Mouse (Mus musculus): ENCODE measurements at regions not wholly inside any gene's neighbourhood (a gene's known extent, or its start where the extent isn't known, plus 50 kb on each side); places are given as distances from the start of the nearest gene placed in this dataset.

DNA sequence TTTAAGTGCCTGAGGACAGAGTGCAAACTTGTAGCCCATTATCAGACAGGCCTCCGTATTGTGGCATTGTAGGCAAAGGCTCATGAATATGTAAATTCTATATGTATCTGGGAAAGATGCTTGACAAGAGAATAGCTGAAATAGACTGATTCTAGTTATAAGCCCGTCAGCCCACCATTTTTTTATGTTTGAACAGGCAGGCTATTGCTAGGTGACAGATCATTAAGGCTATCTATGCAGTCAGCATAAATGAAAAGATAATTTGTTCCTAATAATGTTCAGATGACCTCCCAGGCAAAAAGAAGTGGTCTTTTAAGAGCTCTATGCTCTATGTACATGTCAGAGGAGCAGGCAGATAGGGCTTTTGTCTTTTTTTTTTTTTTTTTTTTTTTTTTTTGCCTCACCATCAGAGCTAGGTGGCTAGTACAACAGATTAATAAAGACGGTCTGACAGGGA lies 241.6 kb downstream of the Gm11487 start:
- no peaks in the 10 kb centered on the region for H3K27me3 ChIP-seq (ENCODE audit: control insufficient read depth, insufficient read depth, low read length)
- no peak overlapping the region for H3K9ac ChIP-seq (replicated peaks; ENCODE audit: low read length)
- 18% methylated on average over 3 of the region's 3 CpGs for WGBS
- no peak overlapping the region for H3K27ac ChIP-seq (replicated peaks; ENCODE audit: low read depth, low read length)
- H3K4me1 ChIP-seq (ENCODE audit: control insufficient read depth, insufficient read depth, low read length): no peaks in the 10 kb centered on the region
- H3K4me2 ChIP-seq (ENCODE audit: low read length): no peak overlapping the region
- H3K9me3 ChIP-seq (ENCODE audit: control insufficient read depth, low read length): no peaks in the 10 kb centered on the region
- H3K4me3 ChIP-seq (replicated peaks; ENCODE audit: low read depth, low read length): no peak overlapping the region
- ATAC-seq (ENCODE audit: low FRiP score, low TSS enrichment) (peak; percentile 63; the same call in 1 of the 2 replicates), DNase-seq (peak; percentile 50)
- no peaks in the 10 kb centered on the region for H3K36me3 ChIP-seq (ENCODE audit: control insufficient read depth, insufficient read depth, low read length)

Measured in midbrain, embryonic 14.5 days (tissue).